Mouse (Mus musculus) lung, postnatal 0 days (tissue): ENCODE measurements around the gene Opcml.

ENCODE experiments used
- CTCF ChIP-seq: IDR thresholded peaks from 2 replicates; pipeline ENCODE4 v1.5.1; 2016; ENCODE audit warnings: antibody characterized with exemption, mild to moderate bottlenecking
- EP300 ChIP-seq: IDR thresholded peaks from 2 replicates; pipeline ENCODE4 v1.6.1; 2016; ENCODE audit warnings: antibody characterized with exemption, mild to moderate bottlenecking, control low read depth

DNA sequence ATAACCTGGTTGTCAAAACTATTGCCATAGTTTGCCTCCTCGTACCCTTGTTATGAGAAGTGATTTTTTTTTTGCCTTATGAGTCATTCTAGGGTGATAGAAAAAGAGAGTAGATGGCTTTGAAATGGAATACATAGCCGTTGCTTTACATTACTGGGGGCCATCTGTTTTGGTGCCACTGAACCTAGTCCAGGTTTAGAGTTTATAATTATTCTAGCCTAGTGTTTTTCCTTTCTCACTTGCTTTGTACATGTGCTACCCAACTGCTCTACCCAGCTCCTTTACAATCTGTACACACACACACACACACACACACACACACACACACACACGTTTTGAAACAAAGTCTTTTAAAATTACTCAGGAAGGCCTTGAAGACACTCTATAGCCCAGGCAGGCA is 171.1 kb downstream of the Opcml start:
- TF ChIP-seq CTCF, result no peak
- TF ChIP-seq EP300, result no peak
